Mouse (Mus musculus) stomach, postnatal 0 days (tissue): ENCODE measurements around the gene Nlrp14. TPM values are rescaled to one million over a fixed set of nuclear protein-coding genes. Genes with fewer than 3 reads are reported as not detected.

Experiments used
- ATAC-seq: fragments of 200-750 bp; cut with Nextera tagmentation; 2 replicates; pipeline ENCODE4 v1.8.0; 2017; ENCODE audit not compliant: low FRiP score, low TSS enrichment
- DNase-seq: peaks from one replicate; pipeline ENCODE4 v3.0.0-alpha.2; 2016; ENCODE audit warnings: low spot score
- H3K27ac ChIP-seq: fragments of 300-500 bp; sonication (generic); replicated peaks from 2 replicates; pipeline ENCODE4 v1.5.1; 2014; ENCODE audit warnings: mild to moderate bottlenecking, control low read depth
- H3K27me3 ChIP-seq: fragments of 300-500 bp; sonication (generic); 2 replicates; pipeline ENCODE4 v1.6.1; 2014; ENCODE audit warnings: low read length; ENCODE audit not compliant: control insufficient read depth, insufficient read depth
- H3K36me3 ChIP-seq: fragments of 300-500 bp; sonication (generic); 2 replicates; pipeline ENCODE4 v1.6.1; 2014; ENCODE audit warnings: low read length, mixed read lengths; ENCODE audit not compliant: control insufficient read depth, insufficient read depth
- H3K4me1 ChIP-seq: fragments of 300-500 bp; sonication (generic); replicated peaks from 2 replicates; pipeline ENCODE4 v1.6.1; 2014; ENCODE audit warnings: antibody characterized with exemption; ENCODE audit not compliant: control insufficient read depth, insufficient read depth
- H3K4me2 ChIP-seq: fragments of 300-500 bp; sonication (generic); replicated peaks from 2 replicates; pipeline ENCODE4 v1.6.1; 2014; ENCODE audit warnings: low read depth, mild to moderate bottlenecking, control low read depth, moderate library complexity
- H3K4me3 ChIP-seq: fragments of 300-500 bp; sonication (generic); 2 replicates; pipeline ENCODE4 v1.5.1; 2014; ENCODE audit warnings: low read depth, low read length, control low read depth
- H3K9ac ChIP-seq: fragments of 300-500 bp; sonication (generic); 2 replicates; pipeline ENCODE4 v1.6.1; 2014; ENCODE audit warnings: mild to moderate bottlenecking, low read length, control low read depth, mixed read lengths
- H3K9me3 ChIP-seq: fragments of 300-500 bp; sonication (generic); 2 replicates; pipeline ENCODE4 v1.6.1; 2016; ENCODE audit warnings: low read length; ENCODE audit not compliant: control insufficient read depth
- CTCF ChIP-seq: IDR thresholded peaks from 2 replicates; pipeline ENCODE4 v1.5.1; 2016; ENCODE audit warnings: antibody characterized with exemption, low read depth, mild to moderate bottlenecking, moderate library complexity
- EP300 ChIP-seq: optimal IDR thresholded peaks from 2 replicates; pipeline ENCODE3; 2016; ENCODE audit warnings: antibody characterized with exemption
- WGBS: fragments of 180-500 bp; shearing (Covaris S2); extraction: QIAGEN DNeasy Blood & Tissue Kit; methylation state at CpG from one replicate; pipeline ENCODE4 v1.1.7; 2014; 5-methylcytosine and 5-hydroxymethylcytosine counted together
- polyA plus RNA-seq: library from polyadenylated mRNA; unstranded; fragments of >200 nt; fragmentation: Nextera tagmentation; extraction: Ambion mirVana; gene quantifications from 2 replicates; pipeline ENCODE4 v1.2.1, GENCODE M21; 2015

Gene Nlrp14
- polyA plus RNA-seq, 1 experiment from 2014 or later = not detected

- Histone ChIP-seq H3K9ac (no peak within 1 kb of the TSS), H3K27me3 (peaks cover 5% of the 10 kb centered on the region; the same call in 1 of the 2 replicates), H3K4me3 (peak within 1 kb of the TSS; percentile 10; the same call in 1 of the 2 replicates), H3K27ac (no peak within 1 kb of the TSS), H3K9me3 (peaks cover 4% of the 10 kb centered on the region; the same call in 1 of the 2 replicates), H3K4me2 (no peak within 1 kb of the TSS), H3K36me3 (no peaks in the 10 kb centered on the region), H3K4me1 (no peaks in the 10 kb centered on the region)
- WGBS = 38% methylated on average over 69 of the region's 70 CpGs
- ATAC-seq = no peak
- no peak for DNase-seq
- TF ChIP-seq EP300 (no peak), CTCF (peak; percentile 30; the same call in 1 of the 2 replicates)
These were observed 42.5 kb downstream of the Nlrp14 start, which contains the start of gene Rbmxl2 for GRCm38 (mm10) chr7:107209204-107209860. Gene Rbmxl2 (plus strand): TSS chr7:107209445.

GRCm38 (mm10) chr7:107210126-107210576 is 43.4 kb downstream of the Nlrp14 start:
- 0 out of 2 replicates have a peak, but pooled peaks have one; percentile 40 for ATAC-seq
- peaks cover 4% of the 10 kb centered on the region; the same call in 1 of the 2 replicates for H3K9me3 ChIP-seq
- no peak overlapping the region for H3K27ac ChIP-seq
- no peak for TF ChIP-seq EP300
- TF ChIP-seq CTCF = no peak
- H3K9ac ChIP-seq = no peak overlapping the region
- H3K4me3 ChIP-seq = peak overlapping the region; percentile 10; the same call in 1 of the 2 replicates
- H3K4me2 ChIP-seq = no peak overlapping the region
- no peaks in the 10 kb centered on the region for H3K4me1 ChIP-seq
- H3K36me3 ChIP-seq = no peaks in the 10 kb centered on the region
- peaks cover 5% of the 10 kb centered on the region; the same call in 1 of the 2 replicates for H3K27me3 ChIP-seq
- 33% methylated on average over 55 of the region's 77 CpGs for WGBS
- no peak for DNase-seq

GRCm38 (mm10) chr7:107215723-107216122 is 48.9 kb downstream of the Nlrp14 start:
- Histone ChIP-seq H3K4me3 (no peak overlapping the region), H3K9me3 (no peaks in the 10 kb centered on the region), H3K27ac (no peak overlapping the region), H3K9ac (no peak overlapping the region), H3K36me3 (no peaks in the 10 kb centered on the region), H3K27me3 (no peaks in the 10 kb centered on the region), H3K4me2 (no peak overlapping the region), H3K4me1 (no peaks in the 10 kb centered on the region)
- DNase-seq (peak; percentile 18), ATAC-seq (no peak)
- TF ChIP-seq CTCF = peak; percentile 79
- TF ChIP-seq EP300 = no peak

GRCm38 (mm10) chr7:107216845-107217244 is 50.1 kb downstream of the Nlrp14 start:
- Histone ChIP-seq H3K27me3 (no peaks in the 10 kb centered on the region), H3K4me3 (no peak overlapping the region), H3K9ac (no peak overlapping the region), H3K27ac (no peak overlapping the region), H3K9me3 (no peaks in the 10 kb centered on the region), H3K4me1 (no peaks in the 10 kb centered on the region), H3K4me2 (no peak overlapping the region), H3K36me3 (no peaks in the 10 kb centered on the region)
- ATAC-seq = no peak
- DNase-seq = no peak
- TF ChIP-seq EP300 (no peak), CTCF (peak; percentile 44)
- WGBS = 67% methylated on average over 2 of the region's 2 CpGs

- Histone ChIP-seq H3K4me2 (no peak overlapping the region), H3K36me3 (no peaks in the 10 kb centered on the region), H3K27ac (no peak overlapping the region), H3K9ac (no peak overlapping the region), H3K27me3 (no peaks in the 10 kb centered on the region), H3K4me1 (no peaks in the 10 kb centered on the region), H3K9me3 (no peaks in the 10 kb centered on the region), H3K4me3 (no peak overlapping the region)
- no peak for ATAC-seq
- 55% methylated on average over 3 of the region's 3 CpGs for WGBS
- TF ChIP-seq EP300 (no peak), CTCF (no peak)
- no peak for DNase-seq
These were observed 70.1 kb downstream of the Nlrp14 start for GRCm38 (mm10) chr7:107236854-107237253.

GRCm38 (mm10) chr7:107237498-107237897 is 70.7 kb downstream of the Nlrp14 start:
- whole genome bisulfite sequencing = 68% methylated on average over 3 of the region's 3 CpGs
- Histone ChIP-seq H3K27ac (no peak overlapping the region), H3K9ac (no peak overlapping the region), H3K4me1 (no peaks in the 10 kb centered on the region), H3K4me3 (no peak overlapping the region), H3K9me3 (no peaks in the 10 kb centered on the region), H3K4me2 (no peak overlapping the region), H3K36me3 (no peaks in the 10 kb centered on the region), H3K27me3 (no peaks in the 10 kb centered on the region)
- TF ChIP-seq CTCF (peak; percentile 41), EP300 (no peak)
- DNase-seq (no peak), ATAC-seq (no peak)
